Mouse (Mus musculus): Measurements from ENCODE around the gene Hprt.

DNA sequence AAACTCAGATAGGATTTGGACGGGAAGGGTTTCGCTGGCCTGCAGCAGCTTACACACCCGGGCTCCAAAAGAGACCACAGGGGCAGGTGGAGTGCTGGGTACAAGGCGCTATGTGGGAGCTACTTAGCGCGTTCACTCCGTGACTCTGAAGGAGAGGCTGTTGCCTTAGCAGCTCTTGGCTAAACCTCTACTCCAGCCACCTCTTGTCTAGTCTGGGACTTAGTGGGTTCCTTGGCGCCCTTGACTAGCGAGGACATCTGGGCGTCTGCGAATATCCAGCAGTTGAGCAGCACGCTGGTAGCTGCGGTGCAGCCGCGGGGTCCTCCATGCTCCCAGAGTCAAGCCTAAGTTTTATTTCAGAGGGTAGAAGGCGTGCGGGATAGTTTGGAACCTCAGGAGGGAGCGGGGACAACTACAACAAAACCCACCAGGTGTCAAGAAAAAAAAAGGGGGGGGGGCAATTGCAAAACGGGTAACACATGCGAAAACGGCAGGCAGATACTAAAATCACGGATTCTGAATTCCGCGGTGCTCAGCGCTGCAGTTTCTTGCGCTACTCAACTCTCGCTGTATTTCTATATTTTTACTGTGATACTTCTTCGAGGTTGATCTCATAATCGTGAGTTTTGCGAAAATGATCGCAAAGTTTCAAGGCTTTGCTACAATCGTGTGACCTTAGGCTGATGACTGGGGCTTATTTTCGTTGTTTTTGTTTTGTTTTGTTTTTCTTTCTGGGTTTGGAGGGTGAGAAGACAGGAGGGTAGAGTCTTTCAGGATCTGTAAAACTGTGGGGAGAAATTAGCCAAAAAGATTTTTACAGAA, 70.7 kb downstream of the Hprt start:
- TF ChIP-seq CTCF (IDR thresholded peaks at IDR 0.05; ENCODE audit: borderline replicate concordance, extremely low read depth, insufficient read depth, insufficient read length) (no peak), POLR2A (IDR thresholded peaks at IDR 0.05; ENCODE audit: borderline replicate concordance, extremely low read depth, insufficient read depth, insufficient read length, poor library complexity, severe bottlenecking) (no peak)

Measured in brain, embryonic 14.5 days (tissue).